Mouse (Mus musculus) layer of hippocampus, adult 9-11 months (tissue): ENCODE results near the gene Tfpt.
"Not testable (repeated sequence)": the region's sequence is repeated elsewhere in the genome, so short reads cannot be mapped to it uniquely, and the experiment has no call there.

Experiments
- DNase-seq: peaks from one replicate; pipeline ENCODE4 v3.0.0; 2022

The Tfpt gene

GRCm38 (mm10) chr7:3616389-3617241 is 13.1 kb downstream of the Tfpt start:
- DNase-seq = no peak

GRCm38 (mm10) chr7:3616057-3616388 is 13.7 kb downstream of the Tfpt start, which contains the start of gene Oscar:
Gene Oscar, minus strand, starts transcription at chr7:3616157.
- no peak for DNase-seq

GRCm38 (mm10) chr7:3614021-3614420 is 15.7 kb downstream of the Tfpt start:
- no peak for DNase-seq

DNA sequence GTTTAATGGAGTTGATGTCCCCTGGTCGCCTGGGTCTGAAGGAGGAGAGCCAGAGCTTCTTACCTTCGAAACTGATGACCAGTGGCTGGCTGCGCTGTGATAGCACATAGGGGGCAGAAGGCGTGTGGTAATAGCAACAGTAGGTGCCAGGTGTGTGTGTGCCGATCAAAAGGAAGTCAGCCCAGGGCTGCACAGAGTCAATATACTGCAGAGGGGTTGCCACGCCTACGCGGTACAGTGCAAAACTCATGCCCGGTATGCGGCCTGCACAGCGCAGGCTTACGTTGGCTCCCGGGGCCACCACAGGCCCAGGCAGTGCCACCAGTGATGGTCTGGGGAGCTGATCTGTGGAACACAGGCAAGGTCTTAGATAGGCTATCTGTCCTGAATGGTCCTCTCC is 18.7 kb downstream of the Tfpt start:
- DNase-seq = no peak

GRCm38 (mm10) chr7:3610437-3610836 is 19.3 kb downstream of the Tfpt start:
- DNase-seq = no peak

DNA sequence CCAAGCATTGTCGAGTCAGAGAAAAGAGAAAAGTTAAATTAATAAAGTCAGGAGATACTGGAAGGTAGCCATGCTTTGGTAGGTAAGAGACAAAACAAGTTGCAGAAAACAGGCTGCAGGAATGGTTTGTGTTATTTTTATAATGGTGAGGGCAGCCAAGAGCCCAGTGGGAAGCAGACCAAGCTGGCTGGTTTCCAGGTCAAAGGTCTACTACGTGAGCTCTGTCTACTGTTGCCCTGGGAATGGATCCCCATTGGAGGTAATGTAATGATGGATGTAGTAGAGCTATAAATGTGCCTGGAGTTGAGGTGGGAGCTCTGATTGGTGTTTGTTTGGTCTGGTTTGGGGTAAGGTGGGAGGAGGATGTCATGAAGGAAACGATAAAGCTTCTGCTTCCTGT is 20.6 kb downstream of the Tfpt start:
- DNase-seq = no peak

DNA sequence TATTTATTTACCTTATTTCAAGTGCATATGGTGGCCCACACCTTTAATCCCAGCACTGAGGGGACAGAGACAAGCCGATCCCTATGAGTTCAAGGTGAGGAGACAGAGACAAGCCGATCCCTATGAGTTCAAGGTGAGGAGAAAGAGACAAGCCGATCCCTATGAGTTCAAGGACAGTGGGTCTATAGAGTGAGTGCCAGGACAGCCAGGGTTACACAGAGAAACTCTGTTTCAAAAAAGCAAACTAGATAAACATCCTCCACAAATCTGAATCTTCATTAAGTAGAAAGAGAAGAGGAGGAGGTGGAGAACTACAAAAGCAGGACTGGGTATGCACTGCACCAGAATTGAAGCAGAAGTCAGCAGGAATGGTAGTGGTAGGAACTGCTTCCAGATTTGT is 21.1 kb downstream of the Tfpt start:
- DNase-seq = no peak

- DNase-seq = no peak
Observed at GRCm38 (mm10) chr7:3607391-3607790, 22.3 kb downstream of the Tfpt start.

GRCm38 (mm10) chr7:3606798-3607197 is 22.9 kb downstream of the Tfpt start:
- no peak for DNase-seq

DNA sequence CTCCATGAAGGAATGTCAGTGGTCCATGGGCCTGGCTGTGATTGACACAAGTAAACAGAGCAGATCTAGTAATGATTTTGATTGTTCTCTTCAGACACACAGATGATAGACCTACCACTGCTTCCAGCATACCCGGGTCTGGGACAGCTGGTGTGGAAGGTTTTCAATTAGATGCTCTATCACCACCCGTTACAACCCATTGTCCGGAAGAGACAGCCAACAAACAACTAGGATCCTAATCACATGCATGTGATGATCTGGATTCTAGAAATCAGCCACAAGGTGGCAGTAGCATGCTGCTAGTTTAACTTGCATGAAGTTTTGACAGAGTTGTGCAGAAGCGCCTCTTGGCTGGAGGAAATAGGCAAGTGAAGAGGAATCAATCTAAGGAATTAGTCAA is 28.6 kb downstream of the Tfpt start:
- peak; percentile 65 for DNase-seq

DNA sequence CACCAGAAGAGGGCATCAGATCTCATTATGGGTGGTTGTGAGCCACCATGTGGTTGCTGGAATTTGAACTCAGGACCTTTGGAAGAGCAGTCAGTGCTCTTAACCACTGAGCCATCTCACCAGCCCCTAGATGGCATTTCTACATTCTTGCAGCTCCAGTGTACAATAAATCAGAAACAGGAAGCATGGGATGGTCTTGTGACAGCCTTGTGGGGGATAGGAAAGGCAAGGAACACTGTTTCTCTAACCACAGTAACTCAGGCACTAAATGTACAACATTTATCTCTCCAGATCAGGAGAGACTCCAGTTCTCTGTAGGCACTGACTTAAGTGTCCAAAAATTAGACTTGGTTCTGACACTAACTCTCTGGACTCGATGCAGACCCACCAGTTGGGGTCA is 32.0 kb downstream of the Tfpt start:
- DNase-seq = not testable (repeated sequence)

DNA sequence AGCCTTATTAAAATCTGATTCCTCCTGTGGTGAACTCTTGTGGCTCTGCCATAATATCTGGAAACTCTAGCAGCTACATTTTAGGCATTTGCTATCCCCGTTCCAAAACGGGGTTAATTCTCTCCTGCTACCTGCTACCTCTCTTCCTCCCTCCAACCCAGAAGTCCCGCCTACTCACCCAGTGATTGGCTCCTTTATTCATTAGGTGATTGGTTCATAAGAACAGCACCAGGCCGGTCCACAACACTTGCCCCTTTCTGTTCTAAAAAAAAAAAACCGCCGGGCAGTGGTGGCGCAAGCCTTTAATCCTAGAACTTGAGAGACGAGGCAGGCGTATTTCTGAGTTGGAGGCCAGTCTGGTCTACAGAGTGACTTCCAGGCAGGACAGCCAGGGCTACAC is 34.6 kb downstream of the Tfpt start:
- DNase-seq = no peak

- no peak for DNase-seq
Observed at GRCm38 (mm10) chr7:3594686-3595085, 35.0 kb downstream of the Tfpt start.

- no peak for DNase-seq
Observed at GRCm38 (mm10) chr7:3593855-3594254, 35.9 kb downstream of the Tfpt start.

DNA sequence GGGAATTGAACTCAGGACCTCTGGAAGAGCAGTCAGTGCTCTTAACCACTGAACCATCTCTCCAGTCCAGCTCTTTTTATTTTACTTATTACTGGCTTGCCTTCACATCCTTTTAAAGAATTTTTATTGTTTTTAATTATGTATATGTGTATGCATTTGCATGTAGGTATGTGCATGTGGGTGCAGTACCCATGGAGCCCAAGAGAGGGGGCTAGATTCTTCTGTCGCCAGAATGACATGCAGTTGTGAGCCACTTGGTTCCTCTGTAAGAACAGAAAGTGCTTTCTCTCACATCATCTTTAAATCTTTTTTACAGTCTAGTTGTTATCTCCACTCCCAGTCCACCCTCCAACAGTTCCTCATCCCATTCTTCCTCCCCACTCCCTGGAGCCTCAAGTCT is 38.2 kb downstream of the Tfpt start:
- DNase-seq = no peak

GRCm38 (mm10) chr7:3590550-3590949 is 39.2 kb downstream of the Tfpt start:
- DNase-seq = no peak

- DNase-seq = no peak
Observed at GRCm38 (mm10) chr7:3587292-3587691, 42.4 kb downstream of the Tfpt start.

DNA sequence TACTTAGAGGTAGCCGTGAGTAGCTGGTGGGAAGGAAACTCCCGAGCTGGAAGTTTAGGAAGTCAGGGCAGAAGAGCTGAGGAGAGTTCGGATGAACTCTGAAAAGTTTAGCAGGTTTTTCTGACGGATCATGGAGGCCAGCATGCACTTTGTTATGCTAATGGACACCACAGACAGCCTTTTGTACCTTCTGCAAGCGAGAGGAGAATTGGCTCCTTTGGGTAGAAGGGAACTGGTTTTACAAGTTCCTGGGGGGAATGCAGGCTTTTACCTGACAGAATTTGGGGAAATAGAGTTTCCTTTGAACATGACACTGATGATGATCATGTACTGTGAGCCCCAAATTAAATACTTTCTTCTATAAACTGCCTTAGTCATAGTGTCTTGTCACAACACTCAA is 43.5 kb downstream of the Tfpt start:
- DNase-seq = no peak

DNA sequence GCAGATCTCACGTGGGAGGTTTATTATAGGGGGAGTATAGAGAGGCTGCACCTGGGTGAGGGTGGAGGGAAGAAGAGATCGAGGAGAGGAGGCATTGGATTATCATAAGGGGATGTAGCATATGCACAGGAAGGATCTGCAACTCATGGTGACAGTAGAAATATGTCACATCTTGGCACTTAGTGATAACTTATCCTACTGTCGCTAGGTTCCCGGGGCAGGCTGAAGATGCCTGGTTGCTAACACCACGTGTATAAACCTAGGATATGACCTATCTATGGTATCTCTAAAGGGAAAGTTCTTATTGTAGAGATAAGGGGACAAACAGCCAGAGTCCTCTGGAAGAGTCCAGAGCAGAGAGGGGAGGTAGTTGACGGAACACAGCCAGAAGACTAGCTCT is 44.0 kb downstream of the Tfpt start:
- no peak for DNase-seq

DNA sequence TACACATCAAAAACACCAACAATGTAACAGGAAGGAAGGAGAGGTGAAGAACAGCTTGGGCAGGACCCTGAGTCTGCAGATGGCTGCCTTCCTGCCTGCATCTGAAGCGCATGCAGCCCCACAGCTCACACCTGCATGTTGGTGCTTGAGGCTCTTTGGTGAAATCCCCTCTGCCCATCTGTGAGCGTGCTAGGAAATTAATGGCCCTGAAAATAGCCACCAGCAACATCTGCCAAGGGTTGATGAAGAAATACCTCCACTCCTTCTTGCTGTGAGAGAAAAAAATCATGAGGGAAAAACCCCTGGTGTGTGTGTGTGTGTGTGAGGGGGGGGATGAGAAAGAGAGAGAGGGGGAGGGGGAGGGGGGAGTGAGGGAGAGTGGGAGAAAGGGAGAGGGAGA is 49.7 kb downstream of the Tfpt start:
- no peak for DNase-seq

DNA sequence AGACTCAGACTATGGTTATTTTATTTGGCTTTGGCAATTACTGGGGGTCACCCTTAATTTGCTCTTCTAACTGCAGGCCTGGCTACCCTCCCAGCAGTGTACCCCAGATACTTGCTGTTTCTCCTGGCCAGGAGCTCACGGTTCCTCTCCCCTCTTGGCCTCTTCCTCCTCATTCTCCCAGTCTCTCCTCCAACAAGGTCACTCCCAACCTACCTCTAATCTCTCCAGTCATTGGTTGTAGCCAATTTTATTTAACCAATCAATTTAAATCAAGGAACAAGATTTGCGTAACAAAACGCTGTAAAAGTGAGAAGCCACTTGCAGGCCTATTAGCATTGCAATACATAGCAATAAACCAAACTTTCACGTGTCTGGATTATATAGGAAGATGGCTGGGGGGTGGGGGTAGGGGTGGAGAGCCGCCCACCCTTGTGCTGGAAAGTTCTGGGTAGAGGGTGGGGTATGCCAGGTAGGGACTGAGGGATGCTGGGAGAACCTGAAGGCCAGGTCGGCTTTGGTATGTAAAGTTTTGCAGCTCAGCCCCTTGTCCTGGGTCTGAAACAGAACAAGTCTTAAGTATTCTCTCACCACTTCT is 50.7 kb downstream of the Tfpt start:
- DNase-seq = no peak

DNA sequence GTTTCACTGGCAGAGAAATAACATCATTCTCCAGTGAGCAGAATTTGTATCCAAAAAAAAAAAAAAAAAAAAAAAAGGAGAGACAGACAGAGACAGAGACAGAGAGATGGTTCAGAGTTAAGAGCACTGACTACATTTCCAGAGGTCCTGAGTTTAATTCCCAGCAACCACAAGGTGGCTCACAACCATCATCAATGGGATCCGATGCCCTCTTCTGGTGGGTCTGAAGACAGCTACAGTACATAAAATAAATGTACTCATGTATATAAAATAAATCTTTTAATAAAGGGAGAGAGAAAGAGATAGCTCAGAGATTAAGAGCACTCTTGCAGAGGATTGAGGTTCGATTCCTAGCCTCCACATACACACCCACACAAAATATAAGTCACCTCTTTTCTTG is 51.5 kb downstream of the Tfpt start:
- DNase-seq = no peak

DNA sequence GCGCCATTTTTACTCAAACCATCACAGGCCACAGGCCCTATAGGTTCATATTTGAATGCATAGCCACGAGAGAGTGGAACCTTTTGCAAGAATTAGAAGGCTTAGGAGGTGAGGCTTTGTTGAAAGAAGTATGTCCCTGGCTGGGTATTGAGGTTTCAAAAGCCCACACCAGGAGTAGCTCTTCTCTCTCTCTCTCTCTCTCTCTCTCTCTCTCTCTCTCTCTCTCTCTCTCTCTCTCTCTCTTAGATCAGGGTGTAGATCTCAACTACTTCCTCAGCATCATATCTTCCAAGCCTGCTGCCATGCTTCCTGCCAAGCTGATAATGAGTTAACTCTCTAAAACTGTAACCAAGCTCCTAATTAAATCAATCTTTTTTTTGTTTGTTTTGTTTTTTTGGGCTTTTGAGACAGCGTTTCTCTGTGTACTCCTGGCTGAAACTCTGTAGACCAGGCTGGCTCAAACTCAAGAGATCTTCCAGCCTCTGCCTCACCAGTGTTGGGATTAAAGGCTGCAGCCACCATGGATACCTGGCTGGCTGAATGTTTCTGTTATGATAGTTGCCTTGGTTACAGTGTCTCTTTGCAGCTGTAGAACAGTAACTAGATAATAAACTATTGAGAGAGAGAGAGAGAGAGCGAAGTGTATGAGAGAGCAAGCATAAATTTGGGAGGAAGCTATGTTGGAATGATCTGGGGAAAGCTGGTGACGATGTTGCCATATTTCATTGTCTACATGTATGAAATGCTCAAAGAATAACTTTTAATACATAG is 53.2 kb downstream of the Tfpt start:
- DNase-seq = no peak

GRCm38 (mm10) chr7:3574216-3574615 is 55.5 kb downstream of the Tfpt start:
- DNase-seq = peak; percentile 31
